Mouse (Mus musculus): Measurements from ENCODE around the gene Ddx6. TPM values are rescaled to one million over a fixed set of nuclear protein-coding genes. Genes with fewer than 3 reads are reported as not detected.
"Not testable (repeated sequence)": the region's sequence is repeated elsewhere in the genome, so short reads cannot be mapped to it uniquely, and the experiment has no call there.

Ddx6 gene
- total RNA-seq, 1 experiment from 2014 or later, result 139 TPM

DNA sequence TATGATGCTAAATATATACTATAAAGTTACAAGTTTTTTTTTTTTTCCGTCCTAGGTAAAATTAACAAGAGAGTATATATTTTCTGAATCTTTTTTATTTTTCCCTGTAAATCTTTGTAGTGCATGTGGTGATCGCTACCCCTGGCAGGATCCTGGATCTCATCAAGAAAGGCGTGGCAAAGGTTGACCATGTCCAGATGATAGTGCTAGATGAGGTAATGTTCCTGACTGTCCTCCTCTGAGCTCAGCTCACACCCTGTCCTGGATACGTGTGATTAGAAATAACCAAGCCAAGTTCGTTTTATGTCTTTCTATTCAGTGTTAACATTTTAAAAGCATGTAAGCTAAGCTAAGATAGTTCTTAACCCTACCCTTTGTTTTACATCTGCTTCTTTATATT, 21.6 kb downstream of the Ddx6 start:
- no peak for ATAC-seq (replicated peaks; ENCODE audit: insufficient number of reproducible peaks, low FRiP score, low TSS enrichment, poor library complexity, severe bottlenecking)

DNA sequence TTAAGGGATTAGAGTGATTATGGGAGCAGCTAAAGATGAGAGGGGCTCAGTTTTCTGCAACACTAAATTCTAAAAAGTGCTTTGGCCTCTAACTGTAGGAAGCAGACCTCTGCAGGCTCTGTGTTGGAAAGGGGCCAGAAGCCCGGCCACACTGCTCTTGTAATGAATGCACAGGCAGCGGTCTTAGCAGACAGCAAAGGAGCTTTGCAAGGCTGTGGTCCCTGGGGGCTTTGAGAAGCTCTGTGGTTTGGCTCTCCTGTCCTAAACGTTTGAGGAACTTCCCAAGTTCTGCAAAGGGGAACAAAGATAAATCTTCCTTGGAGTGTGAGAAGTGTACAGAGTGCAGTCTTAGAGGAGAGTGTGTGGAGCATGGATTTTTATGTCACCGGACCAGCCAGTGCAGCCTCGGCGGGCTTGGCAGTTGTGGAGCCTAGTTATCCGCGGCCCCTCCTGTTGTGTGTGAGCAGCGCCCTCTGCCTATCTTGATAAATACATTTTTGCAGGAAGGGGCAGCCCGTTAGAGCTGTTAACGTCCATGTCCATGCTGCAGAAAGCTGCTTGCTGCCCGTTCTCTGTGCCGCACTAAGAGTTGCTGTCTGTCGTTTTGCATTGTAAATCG, 33.0 kb downstream of the Ddx6 start:
- no peak for ATAC-seq (replicated peaks; ENCODE audit: insufficient number of reproducible peaks, low FRiP score, low TSS enrichment, poor library complexity, severe bottlenecking)

DNA sequence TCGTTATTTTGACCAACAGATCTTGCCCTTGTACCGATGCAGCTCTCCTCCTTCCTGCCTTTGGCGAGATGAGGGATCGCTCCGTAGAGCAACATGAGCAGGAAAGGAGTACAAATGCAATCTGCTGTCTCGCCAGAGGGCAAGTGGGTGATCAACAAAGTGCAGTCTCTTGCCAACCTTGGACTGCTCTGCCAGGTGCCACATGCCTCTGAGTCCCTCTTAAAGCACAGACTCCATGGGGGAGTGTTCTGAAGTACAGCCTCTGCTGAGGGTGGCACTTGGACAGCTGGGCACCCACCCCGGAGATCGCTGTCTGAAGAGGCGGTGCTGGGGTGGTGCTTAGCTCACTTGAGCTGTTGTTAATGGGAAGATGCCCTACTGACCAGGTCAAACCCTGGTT, 34.0 kb downstream of the Ddx6 start:
- ATAC-seq (replicated peaks; ENCODE audit: insufficient number of reproducible peaks, low FRiP score, low TSS enrichment, poor library complexity, severe bottlenecking), result not testable (repeated sequence)

DNA sequence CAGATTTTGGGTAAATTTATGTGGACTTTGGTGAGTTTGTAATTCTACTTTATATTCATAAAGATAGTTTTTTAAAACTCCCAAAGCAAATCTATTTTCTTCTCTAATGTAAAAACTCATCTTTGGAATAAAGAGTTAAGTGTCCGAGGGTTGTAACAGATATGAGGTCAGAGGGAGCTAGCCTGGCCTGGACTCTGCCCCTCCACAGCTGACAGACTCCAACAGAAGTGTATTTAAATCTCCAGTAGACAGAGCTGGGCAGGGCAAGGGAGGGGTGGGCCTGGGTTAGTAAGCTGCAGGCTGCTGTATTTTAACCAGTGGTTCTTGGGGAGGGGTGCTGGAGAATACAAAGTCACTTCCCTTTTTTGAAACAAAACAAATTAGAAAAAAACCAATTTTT, 35.3 kb downstream of the Ddx6 start:
- ATAC-seq (replicated peaks; ENCODE audit: insufficient number of reproducible peaks, low FRiP score, low TSS enrichment, poor library complexity, severe bottlenecking), result not testable (repeated sequence)

DNA sequence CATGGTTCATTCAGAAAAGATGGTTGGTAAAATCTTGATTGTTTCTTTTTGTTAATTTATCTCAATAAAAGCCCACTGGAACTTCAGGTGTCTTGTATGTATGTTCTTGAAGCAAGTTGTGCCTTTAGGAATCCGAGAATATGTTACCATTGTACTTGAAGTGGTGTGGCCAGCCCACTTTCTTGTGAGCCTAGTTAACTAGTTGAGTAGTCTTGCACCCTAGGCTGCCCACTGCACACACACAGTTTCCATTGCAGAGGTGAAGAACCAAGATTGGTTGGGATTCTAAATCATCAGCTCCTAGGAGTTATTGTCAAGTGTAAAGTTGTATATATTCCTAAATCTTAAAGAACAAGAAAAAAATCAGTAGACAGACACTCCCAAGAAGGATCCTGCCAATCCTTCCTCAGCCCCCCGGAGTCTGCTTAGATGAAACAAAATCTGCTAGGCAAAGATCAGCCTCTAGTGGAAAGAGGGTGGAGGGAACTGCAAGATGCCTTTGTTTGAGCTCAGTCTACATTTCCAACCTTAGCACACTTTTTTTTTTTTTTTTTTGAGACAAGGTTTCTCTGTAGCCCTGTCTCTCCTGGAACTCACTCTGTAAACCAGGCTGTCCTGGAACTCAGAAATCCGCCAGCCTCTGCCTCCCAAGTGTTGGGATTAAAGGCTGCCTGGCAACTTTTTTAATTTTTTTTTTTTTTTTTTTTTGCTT, 36.1 kb downstream of the Ddx6 start:
- ATAC-seq (replicated peaks; ENCODE audit: insufficient number of reproducible peaks, low FRiP score, low TSS enrichment, poor library complexity, severe bottlenecking), result no peak

DNA sequence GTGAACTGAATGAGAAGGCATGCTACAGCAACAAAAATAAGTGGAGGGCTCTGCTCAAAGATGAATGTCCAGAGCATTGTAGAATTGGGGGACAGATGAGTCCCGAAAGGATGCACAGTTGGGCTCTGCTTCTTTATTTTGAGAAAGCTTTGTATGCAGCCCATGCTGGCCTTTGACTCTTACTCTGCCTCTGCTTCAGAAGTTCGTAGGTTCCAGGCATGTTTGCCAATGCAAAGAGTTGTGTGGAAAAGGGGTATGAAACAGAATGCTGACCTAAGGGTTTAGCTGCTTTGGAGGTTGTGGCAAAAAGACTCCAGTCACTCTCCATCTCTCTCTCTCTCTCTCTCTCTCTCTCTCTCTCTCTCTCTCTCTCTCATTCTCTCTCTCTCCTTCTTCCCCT, 36.9 kb downstream of the Ddx6 start:
- ATAC-seq (replicated peaks; ENCODE audit: insufficient number of reproducible peaks, low FRiP score, low TSS enrichment, poor library complexity, severe bottlenecking), result no peak

DNA sequence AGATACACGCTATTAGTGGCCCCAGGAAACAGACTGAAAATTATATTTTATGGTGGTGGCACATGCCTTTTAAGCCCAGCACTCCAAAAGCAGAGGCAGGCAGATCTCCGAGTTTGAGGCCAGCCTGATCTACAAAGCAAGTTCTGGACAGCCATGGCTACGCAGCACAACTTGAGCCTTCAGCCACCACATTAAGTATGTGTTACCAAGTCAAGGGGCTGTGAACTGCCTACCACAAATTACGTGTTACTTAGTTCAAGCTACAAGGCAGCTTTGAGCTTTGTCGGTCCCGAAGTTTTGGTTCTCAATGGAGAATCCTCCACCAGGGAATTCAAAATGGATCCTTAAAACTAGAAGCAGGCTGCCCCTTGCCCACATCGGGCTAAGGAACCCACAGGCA, 38.4 kb downstream of the Ddx6 start:
- no peak for ATAC-seq (replicated peaks; ENCODE audit: insufficient number of reproducible peaks, low FRiP score, low TSS enrichment, poor library complexity, severe bottlenecking)

DNA sequence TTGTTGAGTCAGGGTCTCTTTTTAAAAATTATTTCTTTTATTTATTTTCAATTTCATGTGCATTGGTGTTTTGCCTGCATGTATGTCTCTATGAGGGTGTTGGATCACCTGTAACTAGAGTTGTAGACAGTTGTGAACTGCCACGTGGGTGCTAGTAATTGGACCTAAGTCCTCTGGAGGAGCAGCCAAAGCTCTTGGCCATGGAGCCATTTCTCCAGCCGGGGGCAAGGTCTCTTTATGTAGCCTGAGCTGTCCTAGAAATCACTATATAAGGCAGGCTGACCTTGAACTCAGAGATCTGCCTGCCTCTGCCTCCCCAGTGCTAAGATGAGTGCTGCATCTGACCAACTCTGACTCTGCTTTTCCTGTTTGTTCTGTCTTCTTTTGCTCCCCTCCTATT, 39.5 kb downstream of the Ddx6 start:
- no peak for ATAC-seq (replicated peaks; ENCODE audit: insufficient number of reproducible peaks, low FRiP score, low TSS enrichment, poor library complexity, severe bottlenecking)

DNA sequence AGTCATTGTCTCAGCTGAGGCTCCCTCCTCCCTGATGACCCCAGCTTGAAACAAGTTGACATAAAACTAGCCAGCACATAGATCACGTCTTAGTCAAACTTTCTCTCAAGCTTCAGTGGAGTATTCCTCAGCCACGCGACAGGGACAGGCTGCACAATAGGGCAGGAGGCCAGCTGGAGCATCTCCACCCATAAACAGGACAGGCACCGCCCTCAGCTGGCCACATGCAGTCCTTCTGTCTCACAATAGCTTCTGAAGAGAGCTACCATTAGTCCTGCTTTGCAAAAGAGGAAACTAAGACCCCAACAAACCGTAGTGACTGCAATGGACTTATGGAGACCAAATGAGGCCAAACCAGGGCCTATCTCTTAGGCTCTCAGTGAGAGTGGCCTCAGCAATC, 40.8 kb downstream of the Ddx6 start:
- ATAC-seq (replicated peaks; ENCODE audit: insufficient number of reproducible peaks, low FRiP score, low TSS enrichment, poor library complexity, severe bottlenecking), result no peak

DNA sequence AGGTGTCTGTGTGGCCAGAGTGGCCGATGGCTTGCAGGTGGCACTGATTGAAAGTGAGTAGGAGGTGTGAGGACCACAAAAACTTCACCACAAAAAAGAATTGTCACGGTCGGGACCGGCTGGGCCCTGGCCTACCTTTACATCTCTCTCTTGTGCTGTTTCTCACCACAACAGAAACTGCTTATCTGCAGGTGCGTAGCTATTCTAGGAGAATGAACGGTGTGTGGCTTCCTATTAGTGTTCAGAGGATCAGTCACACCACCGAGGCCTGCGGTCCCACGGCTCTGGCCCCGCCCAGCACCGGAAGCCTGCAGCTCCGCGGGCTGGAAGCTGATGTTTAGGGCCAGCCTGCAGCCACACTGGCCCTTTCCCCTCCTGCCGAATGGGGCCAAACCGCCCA, 41.2 kb downstream of the Ddx6 start:
- peak; percentile 56 for ATAC-seq (replicated peaks; ENCODE audit: insufficient number of reproducible peaks, low FRiP score, low TSS enrichment, poor library complexity, severe bottlenecking)

DNA sequence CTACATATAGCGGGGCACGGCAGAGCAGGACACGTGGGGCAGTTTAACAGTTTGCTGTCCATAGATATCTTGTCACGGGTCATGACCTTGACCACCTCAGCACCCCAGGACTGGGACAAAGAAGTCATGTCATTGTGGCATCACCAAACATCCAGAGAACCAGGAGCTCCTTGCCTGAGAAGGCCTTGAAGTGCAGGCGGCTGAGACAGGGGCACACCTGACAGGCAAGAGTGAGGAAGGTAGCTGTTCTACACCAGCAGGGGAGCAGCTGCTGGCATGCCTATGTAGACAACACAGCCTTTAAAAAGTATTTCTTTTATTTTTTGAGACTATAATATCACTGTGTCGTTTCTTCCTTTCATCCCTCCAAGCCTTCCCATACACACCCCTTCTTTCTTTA, 41.7 kb downstream of the Ddx6 start:
- no peak for ATAC-seq (replicated peaks; ENCODE audit: insufficient number of reproducible peaks, low FRiP score, low TSS enrichment, poor library complexity, severe bottlenecking)

DNA sequence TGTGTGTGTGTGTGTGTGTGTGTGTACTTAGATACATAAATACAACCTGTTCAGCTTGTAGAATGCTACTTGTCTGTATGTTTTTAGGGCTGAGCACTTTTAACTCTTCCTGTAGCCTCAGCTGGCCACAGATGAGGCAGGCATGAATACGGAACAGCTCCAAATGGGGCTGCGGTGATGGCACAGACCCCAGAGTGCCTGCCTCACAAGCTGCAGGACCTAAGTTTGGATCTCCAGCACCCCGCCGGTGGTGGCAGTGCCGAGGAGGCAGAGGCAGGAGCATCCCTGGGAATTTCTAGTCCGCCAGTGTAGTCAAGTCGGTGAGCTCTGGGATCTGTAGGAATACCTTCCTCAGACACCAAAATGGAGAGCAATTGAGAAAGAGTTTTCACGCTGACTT, 42.3 kb downstream of the Ddx6 start:
- ATAC-seq (replicated peaks; ENCODE audit: insufficient number of reproducible peaks, low FRiP score, low TSS enrichment, poor library complexity, severe bottlenecking), result no peak

DNA sequence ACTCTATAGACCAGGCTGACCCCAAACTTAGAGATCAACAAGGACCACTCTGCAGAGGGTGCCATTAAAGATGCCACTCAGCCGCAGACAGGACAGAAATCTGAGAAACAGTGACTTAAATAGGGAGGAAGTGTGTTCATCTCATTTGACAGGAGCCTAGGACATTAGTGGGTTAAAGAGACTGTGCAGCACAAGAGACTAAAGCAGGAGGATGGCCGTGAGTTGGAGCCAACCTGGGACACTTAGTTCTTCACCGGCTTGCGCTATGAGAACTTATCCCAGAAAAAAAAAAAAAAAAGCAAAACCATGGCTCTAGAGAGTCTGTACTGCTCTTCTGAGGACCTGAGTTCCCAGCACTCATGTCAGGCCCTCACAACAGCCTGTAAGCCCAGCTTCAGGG, 43.0 kb downstream of the Ddx6 start:
- ATAC-seq (replicated peaks; ENCODE audit: insufficient number of reproducible peaks, low FRiP score, low TSS enrichment, poor library complexity, severe bottlenecking), result no peak

DNA sequence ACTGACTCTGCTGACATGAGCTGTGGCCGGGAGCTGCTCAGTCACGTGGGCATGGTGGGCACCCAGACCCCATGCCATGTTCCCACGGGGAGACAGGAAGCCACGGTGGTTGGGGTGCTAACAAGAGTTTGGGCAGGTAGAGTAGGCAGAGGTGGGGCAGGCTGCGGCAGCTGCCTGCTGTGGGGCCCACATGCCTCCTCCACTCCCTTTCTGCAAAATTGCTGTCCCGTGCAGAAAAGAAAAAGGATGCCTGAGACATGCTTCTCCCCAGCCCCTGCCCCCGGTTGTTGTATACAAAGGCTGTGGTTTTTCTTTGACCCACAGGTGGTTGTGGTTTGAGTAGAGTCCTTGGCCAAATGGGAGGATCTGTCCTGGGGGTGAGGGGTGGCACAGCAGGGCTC, 44.2 kb downstream of the Ddx6 start:
- no peak for ATAC-seq (replicated peaks; ENCODE audit: insufficient number of reproducible peaks, low FRiP score, low TSS enrichment, poor library complexity, severe bottlenecking)

DNA sequence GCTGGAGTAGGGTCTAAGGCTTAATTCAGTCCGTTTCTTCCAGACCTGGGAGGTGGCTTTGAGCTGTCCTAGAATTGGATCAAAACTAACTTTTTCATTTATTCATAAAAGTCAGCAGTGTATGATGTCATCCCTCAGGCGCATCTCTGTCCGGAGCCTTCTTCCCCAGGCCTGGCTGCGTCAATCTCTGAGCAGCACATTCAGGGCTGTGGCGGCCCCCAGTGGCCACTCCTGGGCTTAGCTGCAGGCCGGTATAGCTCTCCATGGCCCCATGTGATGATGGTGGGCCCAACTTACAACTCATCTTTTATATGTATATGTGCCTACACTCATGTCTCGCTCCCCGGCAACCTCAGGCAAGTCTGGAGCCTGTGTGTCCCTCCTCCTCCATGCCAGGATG, 47.3 kb downstream of the Ddx6 start:
- ATAC-seq (replicated peaks; ENCODE audit: insufficient number of reproducible peaks, low FRiP score, low TSS enrichment, poor library complexity, severe bottlenecking), result peak; percentile 82

DNA sequence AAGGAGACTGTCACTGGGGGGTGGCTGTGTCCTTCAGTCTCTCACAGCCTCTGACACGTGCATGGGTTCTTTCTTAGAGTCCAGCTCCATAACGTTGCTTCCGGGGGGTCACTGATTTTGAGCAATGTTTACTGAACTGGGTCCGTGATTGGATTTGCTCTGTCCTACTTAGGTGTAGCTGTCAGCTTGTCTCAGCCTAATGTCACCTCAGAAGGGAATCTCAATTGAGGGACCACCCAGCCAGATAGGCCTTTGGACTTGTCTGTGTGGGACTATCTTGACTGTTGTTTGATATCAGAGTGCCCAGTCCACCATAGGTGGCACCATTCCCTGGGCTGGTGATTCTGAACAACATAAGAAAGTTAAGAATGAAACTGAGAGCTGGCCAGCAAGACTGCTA, 49.2 kb downstream of the Ddx6 start:
- no peak for ATAC-seq (replicated peaks; ENCODE audit: insufficient number of reproducible peaks, low FRiP score, low TSS enrichment, poor library complexity, severe bottlenecking)

DNA sequence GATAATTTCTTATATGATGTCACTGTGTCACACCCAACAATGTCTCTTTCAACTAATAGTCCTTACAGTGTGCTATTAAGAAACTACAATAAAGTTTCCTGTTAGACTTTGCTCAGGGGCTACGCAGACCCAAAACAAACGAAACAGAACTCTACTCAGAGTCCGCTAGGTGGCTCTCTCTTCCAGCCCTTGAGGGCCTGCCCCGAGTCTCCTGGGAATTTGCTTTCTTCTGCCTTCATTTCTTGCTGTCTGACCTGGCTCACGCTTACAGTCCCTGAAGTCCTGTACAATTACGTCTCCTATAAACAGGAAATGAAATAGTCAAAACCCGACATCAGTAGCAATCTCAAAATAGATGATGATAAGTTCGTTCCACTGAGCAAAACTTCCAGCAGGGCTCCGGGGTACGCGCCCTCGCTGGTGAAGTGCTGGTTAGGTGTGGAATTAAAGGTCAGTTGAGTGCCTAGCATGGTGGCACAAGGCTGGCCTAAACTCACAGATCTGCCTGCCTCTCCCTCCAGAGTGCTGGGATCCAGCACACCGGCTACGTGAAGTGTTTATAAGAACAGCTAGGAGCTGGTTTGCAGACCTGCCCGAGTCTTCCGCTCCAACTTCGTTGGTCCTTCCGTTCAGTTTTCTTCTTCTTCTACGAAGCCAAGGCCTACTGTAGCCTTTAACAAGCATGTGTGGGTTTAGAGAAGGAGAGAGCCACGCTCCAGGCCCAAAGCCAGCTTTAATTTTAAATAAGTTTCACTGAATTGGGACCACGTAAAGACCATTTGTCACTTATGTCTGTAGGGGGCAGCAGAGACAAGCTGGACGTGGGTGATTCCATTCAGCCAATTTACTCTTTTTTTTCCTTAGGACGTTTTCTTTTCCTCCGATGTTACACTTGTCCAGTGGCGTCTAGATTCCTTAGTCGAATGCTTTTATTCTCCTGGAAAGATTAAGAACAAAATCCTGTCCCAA, 50.7 kb downstream of the Ddx6 start:
- ATAC-seq (replicated peaks; ENCODE audit: insufficient number of reproducible peaks, low FRiP score, low TSS enrichment, poor library complexity, severe bottlenecking), result peak; percentile 52; the same call in 1 of the 2 replicates

DNA sequence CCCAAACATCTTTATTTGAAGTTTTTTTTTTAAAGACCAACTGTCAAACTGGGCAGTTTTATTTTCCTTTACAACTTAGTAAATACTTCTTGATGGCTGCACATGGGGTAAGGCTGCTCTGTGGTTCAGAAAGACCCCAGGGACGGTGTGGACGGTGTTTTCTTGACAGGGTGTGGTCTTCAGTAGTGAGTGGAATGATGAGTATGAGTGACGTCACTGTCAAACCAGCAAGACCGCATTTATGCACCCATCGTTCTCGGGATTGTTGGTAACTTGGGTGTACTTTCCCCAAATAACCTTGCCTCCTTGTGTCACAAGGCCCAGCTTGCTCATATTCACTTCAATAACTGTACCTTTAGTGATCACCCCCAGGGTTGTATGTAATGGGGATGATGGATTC, 59.0 kb downstream of the Ddx6 start:
- ATAC-seq (replicated peaks; ENCODE audit: insufficient number of reproducible peaks, low FRiP score, low TSS enrichment, poor library complexity, severe bottlenecking), result no peak

DNA sequence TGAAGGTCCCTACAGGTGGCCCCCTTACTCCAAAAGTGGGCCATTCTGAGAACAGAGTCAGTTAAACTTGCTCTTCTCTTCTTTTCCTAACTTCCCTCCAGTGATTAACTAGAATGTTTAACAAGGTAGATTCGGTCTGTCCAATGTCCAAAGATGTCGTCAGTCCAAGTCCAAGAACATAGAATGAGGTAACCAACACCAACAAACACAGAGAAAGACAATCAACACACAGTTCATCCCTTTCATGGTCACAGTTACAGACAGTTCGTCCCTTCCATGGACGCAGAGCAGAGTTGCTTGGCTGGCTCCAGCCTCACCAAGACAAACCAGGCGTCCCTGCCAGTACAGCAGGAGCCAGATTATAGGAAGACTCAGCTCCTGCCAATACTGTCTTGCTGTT, 66.7 kb downstream of the Ddx6 start:
- ATAC-seq (replicated peaks; ENCODE audit: insufficient number of reproducible peaks, low FRiP score, low TSS enrichment, poor library complexity, severe bottlenecking), result no peak

All from monocyte, adult 5-6 weeks (primary cell).